ENCODE assay signal across 10 mouse cellular contexts in the genomic region with DNA sequence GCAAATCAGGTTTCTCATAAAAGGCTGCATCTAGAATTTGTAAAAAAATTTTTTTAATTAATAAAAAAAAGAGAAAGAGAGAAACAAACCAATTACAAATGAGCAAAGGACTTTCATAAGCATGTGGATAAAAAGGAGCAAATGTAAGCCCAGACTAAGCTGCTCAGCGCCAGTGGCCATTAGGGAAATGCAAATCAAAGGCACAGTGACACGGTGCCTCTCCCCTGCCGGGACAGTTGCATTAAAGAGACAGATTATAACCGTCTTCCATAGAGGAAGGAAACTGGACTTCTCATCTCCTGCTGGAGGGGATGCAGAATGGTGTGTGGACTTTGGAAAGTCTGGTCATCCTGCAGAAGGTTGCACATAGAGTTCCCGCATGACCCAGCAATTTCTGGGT.
"Had no signal": no experiment of that assay in that cellular context is flagged by ENCODE, and none has a peak within 500 bp of the region (broad histone marks: within the 10 kb centered on the region; RNA-seq: fewer than 3 reads in every experiment).

No protein-coding gene starts in this region.

- H3K27ac ChIP-seq: liver, embryonic 12.5 days; liver, embryonic 14.5 days; macrophage; midbrain, embryonic 12.5 days; neural tube, embryonic 12.5 days; stomach, embryonic 15.5 days; stomach, postnatal 0 days had no signal

- H3K27me3 ChIP-seq: liver, embryonic 12.5 days; stomach, embryonic 15.5 days had no signal

- H3K36me3 ChIP-seq: liver, embryonic 12.5 days; midbrain, embryonic 12.5 days; neural tube, embryonic 12.5 days; stomach, embryonic 15.5 days had no signal

- ATAC-seq: liver, embryonic 12.5 days; midbrain, embryonic 16.5 days had no signal

- H3K4me1 ChIP-seq: liver, embryonic 12.5 days; midbrain, embryonic 12.5 days; stomach, embryonic 15.5 days had no signal

- H3K4me2 ChIP-seq: liver, embryonic 12.5 days; lung, embryonic 14.5 days; midbrain, embryonic 12.5 days; neural tube, embryonic 12.5 days; stomach, embryonic 15.5 days had no signal

- H3K4me3 ChIP-seq: liver, embryonic 12.5 days; megakaryocyte, embryonic 14.5 days; midbrain, embryonic 12.5 days; neural tube, embryonic 12.5 days; stomach, embryonic 15.5 days had no signal

- H3K9ac ChIP-seq: liver, embryonic 12.5 days; liver, embryonic 14.5 days; lung, embryonic 14.5 days; midbrain, embryonic 12.5 days; neural tube, embryonic 12.5 days; stomach, embryonic 15.5 days had no signal

- H3K9me3 ChIP-seq: liver, embryonic 12.5 days; megakaryocyte, embryonic 14.5 days; midbrain, embryonic 12.5 days; neural tube, embryonic 12.5 days; stomach, embryonic 15.5 days had no signal
